Mouse (Mus musculus) neural tube, embryonic 15.5 days (tissue): ENCODE measurements around the gene Fam19a2. TPM values are rescaled to one million over a fixed set of nuclear protein-coding genes. Genes with fewer than 3 reads are reported as not detected.

Source experiments
- ATAC-seq: fragments of 200-750 bp; cut with Nextera tagmentation; 2 replicates; pipeline ENCODE4 v1.8.0; 2017; ENCODE audit warnings: mild to moderate bottlenecking, moderate TSS enrichment, moderate library complexity; ENCODE audit not compliant: low FRiP score
- H3K27ac ChIP-seq: fragments of 300-500 bp; sonication (generic); replicated peaks from 2 replicates; pipeline ENCODE4 v1.5.1; 2015; ENCODE audit warnings: mild to moderate bottlenecking, inconsistent platforms
- H3K27me3 ChIP-seq: fragments of 300-500 bp; sonication (generic); replicated peaks from 2 replicates; pipeline ENCODE4 v1.6.1; 2015; ENCODE audit warnings: inconsistent platforms
- H3K36me3 ChIP-seq: fragments of 300-500 bp; sonication (generic); 2 replicates; pipeline ENCODE4 v1.6.1; 2015; ENCODE audit warnings: inconsistent platforms
- H3K4me1 ChIP-seq: fragments of 300-500 bp; sonication (generic); 2 replicates; pipeline ENCODE4 v1.6.1; 2015; ENCODE audit warnings: inconsistent platforms
- H3K4me2 ChIP-seq: fragments of 300-500 bp; sonication (generic); 2 replicates; pipeline ENCODE4 v1.6.1; 2015; ENCODE audit warnings: inconsistent platforms, mild to moderate bottlenecking, moderate library complexity
- H3K4me3 ChIP-seq: fragments of 300-500 bp; sonication (generic); replicated peaks from 2 replicates; pipeline ENCODE4 v1.5.1; 2015; ENCODE audit warnings: mild to moderate bottlenecking, inconsistent platforms
- H3K9ac ChIP-seq: fragments of 300-500 bp; sonication (generic); replicated peaks from 2 replicates; pipeline ENCODE4 v1.6.1; 2015; ENCODE audit warnings: mild to moderate bottlenecking, inconsistent platforms
- H3K9me3 ChIP-seq: fragments of 300-500 bp; sonication (generic); replicated peaks from 2 replicates; pipeline ENCODE4 v1.6.1; 2016; ENCODE audit warnings: inconsistent platforms
- WGBS: fragments of 180-500 bp; shearing (Covaris S2); methylation state at CpG from one replicate; pipeline ENCODE4 v1.1.7; 2015; ENCODE audit warnings: mixed read lengths; 5-methylcytosine and 5-hydroxymethylcytosine counted together
- polyA plus RNA-seq: library from polyadenylated mRNA; unstranded; fragments of >200 nt; fragmentation: Nextera tagmentation; extraction: Ambion mirVana; gene quantifications from 2 replicates; pipeline ENCODE4 v1.2.1, GENCODE M21; 2015

Gene Fam19a2
- polyA plus RNA-seq, 1 experiment from 2014 or later, result 47.1 TPM

DNA sequence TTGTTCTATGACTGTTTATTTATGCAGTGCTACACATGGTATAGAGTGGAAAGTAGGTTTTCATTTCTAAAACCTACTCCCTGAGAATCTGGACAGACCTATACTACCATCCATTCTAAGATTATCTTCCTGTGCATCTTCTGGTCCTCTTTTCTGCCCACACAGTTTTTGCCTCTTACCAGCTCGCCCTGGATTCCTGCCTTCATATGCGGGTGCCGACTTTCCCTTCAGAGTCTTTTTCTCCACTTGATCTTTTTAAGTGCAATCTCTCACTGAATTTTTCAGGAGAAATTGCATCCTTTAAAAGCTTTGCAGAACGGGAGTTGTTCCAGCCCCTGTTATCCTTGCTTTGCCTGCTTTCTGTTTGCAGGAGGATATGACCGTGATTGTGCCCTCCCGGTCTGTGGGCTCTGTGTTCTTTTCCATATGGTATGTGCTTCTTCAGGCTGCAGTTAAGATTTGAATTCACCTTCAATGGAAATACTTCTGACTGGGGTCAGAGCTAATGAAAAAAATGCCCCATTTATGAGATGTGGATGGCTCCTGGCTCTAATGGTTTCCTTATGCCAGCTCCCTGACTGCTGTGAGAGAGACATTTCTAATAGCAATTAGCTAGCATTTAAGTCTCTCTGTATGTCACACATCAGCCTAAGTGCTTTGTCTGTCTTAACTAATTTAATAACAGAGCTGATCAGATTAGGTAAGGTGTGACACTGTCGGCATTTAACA is 308.7 kb downstream of the Fam19a2 start:
- Histone ChIP-seq H3K4me3 (no peak overlapping the region), H3K27me3 (no peaks in the 10 kb centered on the region), H3K9me3 (no peaks in the 10 kb centered on the region), H3K4me2 (no peak overlapping the region), H3K4me1 (0 out of 2 replicates have a peak, but pooled peaks cover 5% of the 10 kb centered on the region), H3K9ac (no peak overlapping the region), H3K27ac (no peak overlapping the region), H3K36me3 (no peaks in the 10 kb centered on the region)
- no peak for ATAC-seq
- WGBS, result 85% methylated on average over 7 of the region's 7 CpGs

DNA sequence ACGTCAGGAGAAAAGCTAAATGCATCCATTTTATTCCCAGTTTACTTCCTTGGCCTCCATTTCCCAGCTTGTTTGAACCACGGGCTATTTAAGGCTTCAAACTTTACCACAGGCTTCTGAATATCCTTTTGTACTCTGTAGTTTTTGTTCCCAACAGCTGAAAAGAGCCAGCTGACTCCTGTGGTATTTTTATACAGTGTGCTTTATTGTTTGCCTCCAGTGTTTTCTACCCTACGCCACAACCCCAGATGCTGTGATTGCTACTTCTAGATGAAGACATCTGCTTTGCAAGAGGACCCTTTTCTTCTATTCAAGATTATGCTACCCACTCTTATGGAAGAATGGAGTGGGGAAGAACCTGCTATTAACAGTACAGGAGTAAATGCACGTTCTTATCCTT is 314.0 kb downstream of the Fam19a2 start:
- Histone ChIP-seq H3K27me3 (no peaks in the 10 kb centered on the region), H3K4me1 (no peaks in the 10 kb centered on the region), H3K27ac (no peak overlapping the region), H3K9me3 (no peaks in the 10 kb centered on the region), H3K9ac (no peak overlapping the region), H3K36me3 (no peaks in the 10 kb centered on the region), H3K4me2 (no peak overlapping the region), H3K4me3 (no peak overlapping the region)
- no peak for ATAC-seq
- WGBS, result 36% methylated on average over 4 of the region's 4 CpGs

DNA sequence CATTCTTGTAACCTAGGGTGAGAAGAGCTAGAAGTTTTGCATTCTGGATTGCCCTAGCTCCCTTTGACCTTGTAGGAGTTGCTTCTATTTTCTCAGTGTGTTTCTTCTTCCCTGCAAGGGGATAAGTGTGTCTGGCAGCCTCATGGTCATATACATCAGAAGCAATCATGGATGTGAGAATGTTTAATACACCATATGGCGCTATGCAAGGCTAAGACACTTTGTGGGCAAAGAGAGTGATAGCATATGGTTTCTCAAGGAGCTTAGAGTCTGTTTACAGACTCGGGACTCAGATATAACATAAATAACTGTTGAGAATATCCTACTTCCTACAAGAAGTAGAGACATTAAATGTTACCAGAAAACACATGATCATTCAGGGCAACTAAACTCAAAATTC is 315.2 kb downstream of the Fam19a2 start:
- no peaks in the 10 kb centered on the region for H3K4me1 ChIP-seq
- ATAC-seq, result no peak
- 84% methylated on average over 2 of the region's 2 CpGs for WGBS

DNA sequence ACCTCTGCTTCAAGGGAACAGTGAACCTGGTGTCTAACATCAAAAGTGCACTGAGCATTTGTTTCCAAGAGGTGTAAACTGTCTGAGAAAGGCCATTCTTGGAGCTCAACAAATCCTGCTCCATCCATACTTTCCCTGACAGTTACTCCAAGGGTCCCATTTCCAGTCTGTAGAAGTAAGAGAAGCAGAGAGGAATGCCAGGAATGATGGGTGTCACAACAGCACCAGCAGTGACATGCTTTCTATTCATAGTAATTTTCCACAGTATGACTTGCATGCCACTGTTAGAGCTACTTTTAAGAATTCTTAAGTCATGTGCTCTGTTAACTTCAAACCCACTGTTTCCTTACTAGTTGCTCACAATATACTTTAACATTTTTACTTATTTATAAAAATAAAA is 331.2 kb downstream of the Fam19a2 start:
- Histone ChIP-seq H3K4me2 (no peak overlapping the region), H3K9me3 (no peaks in the 10 kb centered on the region), H3K4me1 (no peaks in the 10 kb centered on the region), H3K27me3 (no peaks in the 10 kb centered on the region), H3K36me3 (no peaks in the 10 kb centered on the region), H3K27ac (no peak overlapping the region), H3K4me3 (no peak overlapping the region), H3K9ac (no peak overlapping the region)
- ATAC-seq, result no peak

More for the DNA sequence above, 315.2 kb downstream of the Fam19a2 start:
- Histone ChIP-seq H3K4me2 (no peak overlapping the region), H3K36me3 (no peaks in the 10 kb centered on the region), H3K27ac (no peak overlapping the region), H3K9me3 (no peaks in the 10 kb centered on the region), H3K4me3 (no peak overlapping the region), H3K9ac (no peak overlapping the region), H3K27me3 (no peaks in the 10 kb centered on the region)

DNA sequence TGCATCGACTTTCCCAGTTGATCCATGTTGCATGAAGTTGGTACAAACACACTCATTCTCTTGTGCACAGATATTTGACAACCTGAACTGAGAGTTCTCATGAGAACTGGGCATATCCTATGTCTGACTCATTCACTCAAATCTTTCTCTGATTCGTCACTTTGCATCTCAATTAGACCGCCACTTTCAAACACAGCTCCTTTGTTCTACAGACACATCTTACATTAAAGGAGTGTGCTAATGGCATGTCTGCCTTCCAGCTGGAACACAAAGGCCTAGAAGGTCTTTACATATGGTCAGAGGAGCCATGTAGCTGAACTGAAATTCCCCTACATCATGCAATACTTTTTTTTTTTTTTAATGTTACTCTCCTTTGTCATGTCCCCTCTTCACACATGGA is 333.3 kb downstream of the Fam19a2 start:
- H3K36me3 ChIP-seq, result no peaks in the 10 kb centered on the region
- H3K9me3 ChIP-seq, result no peaks in the 10 kb centered on the region
- no peaks in the 10 kb centered on the region for H3K27me3 ChIP-seq
- no peak overlapping the region for H3K27ac ChIP-seq
- H3K4me2 ChIP-seq, result no peak overlapping the region
- no peak overlapping the region for H3K4me3 ChIP-seq
- WGBS, result 69% methylated on average over 3 of the region's 3 CpGs
- no peak for ATAC-seq
- H3K4me1 ChIP-seq, result no peaks in the 10 kb centered on the region
- H3K9ac ChIP-seq, result no peak overlapping the region

DNA sequence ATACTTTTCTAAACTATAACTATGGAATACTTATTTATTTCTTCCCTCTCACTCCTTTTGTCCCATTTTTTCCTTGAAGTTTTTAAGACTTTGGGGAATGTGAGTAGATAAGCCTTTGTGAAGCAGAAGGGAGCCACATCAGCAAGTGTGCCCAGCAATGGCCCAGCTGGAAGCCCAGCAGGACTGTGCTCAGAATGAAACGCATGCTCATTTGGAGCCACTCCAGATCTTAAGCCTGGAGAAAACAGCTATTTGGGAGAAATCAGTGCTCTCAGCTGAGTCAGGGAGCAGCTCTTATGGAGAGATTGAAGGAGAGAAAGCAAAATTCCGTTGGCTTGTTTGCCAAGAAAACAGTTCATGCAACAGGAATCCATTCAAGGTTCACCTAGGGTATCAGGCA is 341.9 kb downstream of the Fam19a2 start:
- 41% methylated on average over 2 of the region's 2 CpGs for WGBS
- Histone ChIP-seq H3K36me3 (no peaks in the 10 kb centered on the region), H3K9ac (no peak overlapping the region)

DNA sequence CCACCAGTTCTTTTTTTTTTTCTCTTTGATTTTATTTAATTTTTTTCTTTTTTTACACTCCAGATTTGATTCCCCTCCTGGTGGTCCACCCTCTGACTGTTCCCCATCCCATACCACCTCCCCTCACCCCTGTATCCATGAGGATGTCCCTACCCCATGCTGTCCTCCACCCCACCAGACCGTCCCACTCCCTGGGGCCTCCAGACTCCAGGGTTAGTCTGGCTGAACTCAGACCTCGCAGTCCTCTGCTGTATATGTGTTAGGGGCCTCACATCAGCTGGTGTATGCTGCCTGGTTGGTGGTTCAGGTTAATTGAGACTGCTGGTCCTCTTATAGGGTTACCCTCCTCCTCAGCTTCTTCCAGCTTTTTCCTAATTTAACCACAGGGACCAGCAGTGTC is 362.9 kb downstream of the Fam19a2 start:
- no peak for ATAC-seq
- no peak overlapping the region for H3K9ac ChIP-seq
- no peaks in the 10 kb centered on the region for H3K27me3 ChIP-seq
- no peaks in the 10 kb centered on the region for H3K4me1 ChIP-seq
- 76% methylated on average over 2 of the region's 2 CpGs for WGBS
- no peak overlapping the region for H3K27ac ChIP-seq
- no peaks in the 10 kb centered on the region for H3K36me3 ChIP-seq
- no peak overlapping the region for H3K4me2 ChIP-seq
- no peaks in the 10 kb centered on the region for H3K9me3 ChIP-seq
- no peak overlapping the region for H3K4me3 ChIP-seq

More for the DNA sequence above, 341.9 kb downstream of the Fam19a2 start:
- Histone ChIP-seq H3K27ac (no peak overlapping the region), H3K4me2 (no peak overlapping the region), H3K4me3 (no peak overlapping the region), H3K9me3 (0 out of 2 replicates have a peak, but pooled peaks cover 4% of the 10 kb centered on the region), H3K4me1 (no peaks in the 10 kb centered on the region), H3K27me3 (no peaks in the 10 kb centered on the region)
- no peak for ATAC-seq

DNA sequence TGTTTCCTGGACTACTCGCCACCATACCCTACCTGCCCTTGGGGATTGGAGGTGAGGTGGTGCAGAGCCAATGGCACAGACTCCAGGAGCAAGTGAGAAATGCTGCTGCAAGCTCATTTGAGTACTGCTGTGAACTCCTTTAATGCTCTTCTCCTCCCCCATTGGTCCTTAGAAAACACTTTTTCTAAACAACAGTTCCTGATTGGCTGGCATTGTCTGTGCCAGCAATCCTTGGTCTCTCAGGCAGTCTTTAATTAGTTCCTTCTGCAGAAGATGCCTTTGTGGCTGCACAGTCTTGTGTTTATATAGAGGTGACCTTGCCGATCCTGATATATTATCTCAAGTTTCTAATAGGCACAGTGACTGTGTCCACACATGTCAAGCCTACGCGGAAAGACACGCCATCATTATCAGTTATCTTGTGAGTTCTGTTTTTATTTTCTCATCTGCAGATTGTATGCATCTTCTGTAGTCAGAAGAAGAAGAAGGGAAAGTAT is 365.5 kb downstream of the Fam19a2 start:
- no peak overlapping the region for H3K4me2 ChIP-seq
- no peak overlapping the region for H3K4me3 ChIP-seq
- 88% methylated on average over 5 of the region's 5 CpGs for WGBS
- no peak for ATAC-seq
- no peak overlapping the region for H3K9ac ChIP-seq
- H3K36me3 ChIP-seq, result no peaks in the 10 kb centered on the region
- H3K27me3 ChIP-seq, result no peaks in the 10 kb centered on the region
- no peaks in the 10 kb centered on the region for H3K9me3 ChIP-seq
- H3K27ac ChIP-seq, result no peak overlapping the region
- no peaks in the 10 kb centered on the region for H3K4me1 ChIP-seq

DNA sequence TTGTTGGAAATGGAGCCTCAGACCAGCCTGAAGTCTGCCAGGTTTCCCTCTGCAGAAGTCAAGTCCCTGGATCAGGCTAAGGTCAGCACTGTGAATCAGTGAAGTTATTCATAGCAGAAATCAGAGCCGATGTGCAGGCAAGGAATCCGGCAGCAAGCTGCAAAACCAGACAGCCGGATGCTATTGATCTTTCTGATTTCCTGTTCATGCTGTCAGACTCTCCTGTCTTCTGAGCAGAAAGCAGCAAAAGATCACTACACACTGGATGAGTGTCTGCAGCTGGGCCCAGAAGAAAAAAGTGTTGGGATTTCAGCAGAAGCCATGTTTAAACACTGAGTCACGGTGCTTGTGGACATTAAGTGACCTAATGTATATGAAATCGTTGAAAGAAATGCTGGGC is 368.2 kb downstream of the Fam19a2 start:
- Histone ChIP-seq H3K27me3 (no peaks in the 10 kb centered on the region), H3K27ac (no peak overlapping the region), H3K9me3 (no peaks in the 10 kb centered on the region), H3K4me3 (no peak overlapping the region), H3K36me3 (no peaks in the 10 kb centered on the region), H3K4me2 (no peak overlapping the region), H3K9ac (no peak overlapping the region), H3K4me1 (no peaks in the 10 kb centered on the region)
- 82% methylated on average over 5 of the region's 5 CpGs for WGBS
- ATAC-seq, result no peak

DNA sequence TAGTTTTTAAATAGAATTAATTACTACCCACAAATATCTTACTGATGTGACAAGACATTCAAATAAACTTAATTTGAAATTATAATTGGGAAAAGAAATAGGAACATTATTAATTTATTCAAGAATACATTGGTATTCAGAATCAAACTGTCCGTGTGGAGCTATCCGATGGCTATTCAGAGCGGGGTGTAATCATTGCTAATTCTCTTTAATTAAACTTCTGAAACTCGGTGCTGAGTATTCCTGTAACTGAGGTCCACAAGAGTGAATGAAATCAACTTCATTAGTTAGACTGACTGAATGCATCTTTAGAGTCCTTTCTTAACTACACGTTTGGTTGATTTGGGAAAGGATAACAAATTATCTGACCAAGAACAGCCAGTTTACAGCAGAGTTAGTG is 372.9 kb downstream of the Fam19a2 start:
- Histone ChIP-seq H3K4me3 (no peak overlapping the region), H3K27ac (no peak overlapping the region), H3K27me3 (no peaks in the 10 kb centered on the region), H3K9me3 (no peaks in the 10 kb centered on the region), H3K4me1 (no peaks in the 10 kb centered on the region), H3K9ac (no peak overlapping the region), H3K4me2 (no peak overlapping the region), H3K36me3 (no peaks in the 10 kb centered on the region)
- ATAC-seq, result no peak
- 69% methylated on average over 5 of the region's 5 CpGs for WGBS

DNA sequence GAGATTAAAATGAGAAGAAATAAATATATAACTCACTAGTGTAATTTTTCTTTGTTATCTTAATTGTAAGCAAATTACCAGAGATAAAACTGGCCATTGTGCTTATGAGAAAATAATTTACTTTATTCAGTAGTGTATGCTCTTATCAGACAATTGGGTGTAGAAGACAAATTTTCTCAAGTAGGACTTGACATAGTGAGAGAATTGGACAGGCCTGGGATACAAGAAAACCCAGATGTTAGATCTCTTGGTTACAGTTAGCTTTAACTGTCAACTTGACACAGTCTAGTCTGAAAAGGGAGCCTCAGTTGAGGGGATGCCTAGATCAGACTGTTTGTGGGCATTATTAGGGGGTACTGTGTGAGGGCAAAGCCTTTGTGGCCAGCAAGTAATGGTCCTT is 373.7 kb downstream of the Fam19a2 start:
- Histone ChIP-seq H3K27ac (no peak overlapping the region), H3K9me3 (no peaks in the 10 kb centered on the region)

DNA sequence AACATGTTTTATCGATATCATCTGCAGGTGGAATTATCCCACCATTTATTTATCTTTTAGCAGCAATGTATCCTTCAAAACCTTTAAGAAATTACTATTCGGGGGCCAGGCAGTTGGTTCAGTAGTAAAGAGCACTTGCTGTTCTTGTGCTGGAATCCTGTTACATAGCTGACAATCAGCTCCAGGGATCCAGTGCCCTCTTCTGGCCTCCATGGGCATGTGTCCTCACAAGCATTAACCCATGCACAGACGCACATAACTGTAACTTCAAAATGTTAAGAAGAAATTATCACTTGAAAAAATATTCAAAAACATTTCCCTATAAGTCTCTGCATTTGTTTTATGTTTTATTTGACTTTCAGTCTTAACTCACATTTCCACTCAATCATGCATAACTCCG is 381.8 kb downstream of the Fam19a2 start:
- 93% methylated on average over 4 of the region's 4 CpGs for WGBS
- Histone ChIP-seq H3K9me3 (no peaks in the 10 kb centered on the region), H3K27me3 (no peaks in the 10 kb centered on the region), H3K4me2 (no peak overlapping the region), H3K36me3 (no peaks in the 10 kb centered on the region), H3K4me1 (no peaks in the 10 kb centered on the region), H3K4me3 (no peak overlapping the region), H3K27ac (no peak overlapping the region), H3K9ac (no peak overlapping the region)
- no peak for ATAC-seq

More for the DNA sequence above, 373.7 kb downstream of the Fam19a2 start:
- ATAC-seq, result no peak
- Histone ChIP-seq H3K9ac (no peak overlapping the region), H3K4me1 (no peaks in the 10 kb centered on the region), H3K27me3 (no peaks in the 10 kb centered on the region), H3K4me3 (no peak overlapping the region), H3K36me3 (no peaks in the 10 kb centered on the region), H3K4me2 (no peak overlapping the region)
